Mouse (Mus musculus): ENCODE data around the gene Zfp141. TPM values are rescaled to one million over a fixed set of nuclear protein-coding genes. Genes with fewer than 3 reads are reported as not detected.

Zfp141 gene
- polyA plus RNA-seq (2012; rRNA removed), result 3.4 and 3.5 TPM in 2 replicates

GRCm38 (mm10) chr7:42505588-42505987 lies at the start of gene Zfp141:
Gene Zfp141, minus strand, starts transcription at chr7:42505740.

GRCm38 (mm10) chr7:42447850-42448249 lies 57.7 kb downstream of the Zfp141 start, which contains the start of gene 4933421I07Rik:
Gene 4933421I07Rik, minus strand, starts transcription at chr7:42448120.

Other genes with a start within 250 kb of the Zfp141 start
- gene Vmn2r61, start 245.7 kb downstream of the Zfp141 start, polyA plus RNA-seq (2012; rRNA removed), result not detected in 2 replicates
- not detected in 2 replicates for gene 4933421I07Rik, start 57.6 kb downstream of the Zfp141 start, polyA plus RNA-seq (2012; rRNA removed)
- gene Gm21028, start 72.8 kb upstream of the Zfp141 start, polyA plus RNA-seq (2012; rRNA removed), result not detected in 2 replicates
- gene Zfp977, start 86.8 kb upstream of the Zfp141 start, polyA plus RNA-seq (2012; rRNA removed), result 0.12 and 0.16 TPM in 2 replicates
- gene Zfp976, start 136.8 kb upstream of the Zfp141 start, polyA plus RNA-seq (2012; rRNA removed), result 0.60 and 0.65 TPM in 2 replicates
- 0.99 and 1.0 TPM in 2 replicates for gene Zfp975, start 187.0 kb upstream of the Zfp141 start, polyA plus RNA-seq (2012; rRNA removed)
- not detected in 2 replicates for gene Gm17067, start 221.3 kb upstream of the Zfp141 start, polyA plus RNA-seq (2012; rRNA removed)

All from liver, embryonic 18 days (tissue).